Mouse (Mus musculus): ENCODE measurements around the gene Gm44511. TPM values are rescaled to one million over a fixed set of nuclear protein-coding genes. Genes with fewer than 3 reads are reported as not detected.
A peak's percentile ranks its signal among the peaks of the same experiment; 100 is the strongest.
"Not testable (repeated sequence)": the region's sequence is repeated elsewhere in the genome, so short reads cannot be mapped to it uniquely, and the experiment has no call there.

The Gm44511 gene
- polyA plus RNA-seq, 1 experiment = not detected

DNA sequence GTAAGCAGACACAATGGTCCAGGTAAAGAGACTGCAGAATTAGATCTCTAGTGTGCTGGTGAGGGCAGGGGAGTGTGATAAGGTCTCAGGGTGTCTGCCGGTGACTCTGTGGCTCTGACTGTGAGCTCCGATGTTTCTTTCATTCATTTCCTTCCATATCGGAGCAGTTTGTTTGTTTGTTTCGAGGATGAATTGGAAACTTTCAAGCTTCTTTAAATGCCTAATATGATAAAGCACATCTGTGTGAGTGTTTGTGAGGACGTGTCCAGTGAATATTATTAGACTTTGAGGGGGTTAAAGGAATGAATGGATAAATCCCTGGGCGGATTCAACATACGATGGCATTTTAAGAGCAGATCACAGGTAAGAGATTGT, 26.2 kb downstream of the Gm44511 start:
- H3K79me2 ChIP-seq (ENCODE audit: control insufficient read depth, insufficient read depth) = no peaks in the 10 kb centered on the region

DNA sequence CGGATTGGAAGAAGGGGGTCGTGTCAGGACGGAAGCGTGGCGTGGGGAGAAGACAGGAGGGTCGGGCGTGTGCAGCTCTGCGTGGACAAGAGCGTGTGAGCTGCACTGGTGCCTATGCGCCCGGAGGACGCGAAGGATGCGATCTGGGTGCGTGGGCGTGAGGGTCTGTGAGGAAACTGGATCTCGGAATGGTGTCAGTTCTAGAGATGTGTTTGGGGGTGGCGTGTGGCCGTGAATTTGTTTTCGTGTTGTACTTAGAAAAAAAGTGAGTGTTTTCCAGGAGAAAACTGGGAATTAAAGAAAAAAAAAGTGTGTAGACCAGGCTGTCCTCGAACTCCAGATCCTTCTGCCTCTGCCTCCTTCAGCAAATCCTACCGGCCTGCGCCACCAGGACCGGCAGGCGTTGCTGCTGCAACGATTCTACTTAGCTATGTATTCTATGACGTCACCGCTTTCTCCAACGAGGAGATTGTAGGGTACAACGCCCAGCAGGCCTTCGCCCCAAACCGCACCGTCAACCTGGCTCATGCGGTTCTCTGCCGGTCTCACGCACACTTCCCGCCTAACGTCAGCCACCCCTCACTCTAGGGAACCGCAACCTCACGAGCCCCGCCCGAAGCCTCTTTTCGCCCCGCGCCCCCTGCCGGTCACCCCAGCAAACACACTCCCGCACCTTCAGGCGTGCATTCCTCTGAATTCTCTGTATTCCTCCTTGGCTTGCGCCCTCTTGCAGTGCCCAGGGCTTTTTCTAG, 26.8 kb downstream of the Gm44511 start:
- H3K79me2 ChIP-seq (ENCODE audit: control insufficient read depth, insufficient read depth); H3K27me3 ChIP-seq (ENCODE audit: control insufficient read depth, insufficient read depth, insufficient read length); H3K36me3 ChIP-seq (ENCODE audit: control insufficient read depth, insufficient read depth): not testable (repeated sequence)
- Histone ChIP-seq H3K4me2 (ENCODE audit: low read depth) (peak overlapping the region; percentile 83), H3ac (ENCODE audit: control insufficient read depth, insufficient read length) (peak overlapping the region; percentile 58), H3K4me3 (peak overlapping the region; percentile 72)
- peak; percentile 21 for TF ChIP-seq POLR2AphosphoS2 (IDR thresholded peaks at IDR 0.05; ENCODE audit: insufficient read length, low read depth)

More for the DNA sequence above, 26.2 kb downstream of the Gm44511 start:
- Histone ChIP-seq H3K4me2 (ENCODE audit: low read depth) (peak overlapping the region; percentile 83), H3K27me3 (ENCODE audit: control insufficient read depth, insufficient read depth, insufficient read length) (no peaks in the 10 kb centered on the region), H3ac (ENCODE audit: control insufficient read depth, insufficient read length) (peak overlapping the region; percentile 58), H3K36me3 (ENCODE audit: control insufficient read depth, insufficient read depth) (no peaks in the 10 kb centered on the region), H3K4me3 (peak overlapping the region; percentile 72)
- no peak for TF ChIP-seq POLR2A (IDR thresholded peaks at IDR 0.05; ENCODE audit: insufficient read length, low read depth)
- TF ChIP-seq MYOG (IDR thresholded peaks at IDR 0.05; ENCODE audit: control insufficient read depth in 1 of 3, insufficient read depth in 1 of 3, insufficient read length in 2 of 3, low read depth in 2 of 3) = no peak
- TF ChIP-seq E2F4 (IDR thresholded peaks at IDR 0.05; ENCODE audit: insufficient read depth) = no peak
- no peak for TF ChIP-seq USF1 (IDR thresholded peaks at IDR 0.05; ENCODE audit: low read depth)
- TF ChIP-seq CEBPB (IDR thresholded peaks at IDR 0.05; ENCODE audit: insufficient read depth, poor library complexity, severe bottlenecking) = no peak
- TF ChIP-seq TCF3 (IDR thresholded peaks at IDR 0.05; ENCODE audit: insufficient read length, low read depth) = no peak
- TF ChIP-seq POLR2AphosphoS2 (IDR thresholded peaks at IDR 0.05; ENCODE audit: insufficient read length, low read depth) = no peak
- no peak for TF ChIP-seq SRF (IDR thresholded peaks at IDR 0.05; ENCODE audit: control insufficient read depth, insufficient read length, low read depth)

DNA sequence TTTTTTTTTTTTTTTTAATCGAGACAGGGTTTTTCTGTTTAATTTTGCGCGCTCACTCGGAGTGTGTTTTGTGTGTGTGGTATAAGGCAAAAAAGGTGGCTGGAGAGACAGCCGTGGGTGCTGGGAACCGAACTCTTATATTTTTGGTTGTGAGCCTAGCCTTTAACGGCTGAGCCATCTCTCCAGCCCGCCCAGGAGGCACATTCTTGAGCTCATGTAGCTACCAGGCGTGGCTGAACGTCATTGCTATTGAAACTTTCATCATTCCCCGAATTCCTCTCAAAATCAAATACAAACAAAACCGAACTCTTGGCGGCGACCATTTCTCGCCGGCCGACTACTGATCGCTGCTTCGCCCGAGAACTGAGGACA, 27.4 kb downstream of the Gm44511 start:
- not testable (repeated sequence) for H3K36me3 ChIP-seq (ENCODE audit: control insufficient read depth, insufficient read depth); H3K27me3 ChIP-seq (ENCODE audit: control insufficient read depth, insufficient read depth, insufficient read length); H3K79me2 ChIP-seq (ENCODE audit: control insufficient read depth, insufficient read depth)
- H3K4me3 ChIP-seq = peak overlapping the region; percentile 72
- TF ChIP-seq E2F4 (IDR thresholded peaks at IDR 0.05; ENCODE audit: insufficient read depth) = peak; percentile 40
- H3K4me2 ChIP-seq (ENCODE audit: low read depth) = peak overlapping the region; percentile 75
- peak overlapping the region; percentile 58 for H3ac ChIP-seq (ENCODE audit: control insufficient read depth, insufficient read length)

DNA sequence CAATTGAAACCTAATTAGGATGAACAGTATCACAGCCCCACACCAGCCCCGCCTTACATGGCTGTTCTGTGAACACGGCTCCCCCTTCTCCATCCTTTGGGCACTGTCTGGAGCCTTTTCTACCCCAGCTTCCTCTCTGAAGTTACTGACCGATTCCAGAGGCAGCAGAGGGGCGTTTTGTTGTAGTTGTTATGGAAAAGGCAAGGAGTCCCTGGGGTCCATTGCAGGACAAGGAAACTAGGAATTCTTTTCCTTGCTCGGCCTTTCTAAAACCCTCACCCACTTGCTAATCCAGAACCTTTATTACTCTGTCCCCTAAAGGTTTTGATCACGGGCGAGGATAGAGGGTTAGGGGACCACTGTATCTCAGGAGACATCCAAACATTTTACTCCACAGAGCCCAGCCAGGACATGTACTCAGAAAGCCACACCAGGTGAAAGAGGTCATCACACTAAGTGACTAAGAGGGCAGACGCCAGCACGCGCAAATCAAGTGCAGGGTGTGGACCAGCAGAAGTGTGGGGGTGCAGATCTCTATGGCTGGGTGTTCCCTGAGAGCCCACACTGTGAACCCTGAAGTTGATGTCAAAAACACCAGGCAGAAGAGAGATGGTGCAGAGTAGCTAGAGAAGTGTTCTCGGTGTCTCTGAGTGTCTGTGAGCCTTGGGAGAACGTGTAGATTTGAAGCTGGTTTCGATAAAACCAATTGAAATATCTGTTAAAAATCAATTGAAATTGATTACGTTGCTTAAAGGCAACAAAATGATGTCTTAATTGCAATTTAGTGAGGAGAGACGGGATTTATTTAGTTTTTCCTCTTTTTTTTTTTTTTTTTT, 28.0 kb downstream of the Gm44511 start:
- Histone ChIP-seq H3K79me2 (ENCODE audit: control insufficient read depth, insufficient read depth) (no peaks in the 10 kb centered on the region), H3K4me3 (peak overlapping the region; percentile 72)

DNA sequence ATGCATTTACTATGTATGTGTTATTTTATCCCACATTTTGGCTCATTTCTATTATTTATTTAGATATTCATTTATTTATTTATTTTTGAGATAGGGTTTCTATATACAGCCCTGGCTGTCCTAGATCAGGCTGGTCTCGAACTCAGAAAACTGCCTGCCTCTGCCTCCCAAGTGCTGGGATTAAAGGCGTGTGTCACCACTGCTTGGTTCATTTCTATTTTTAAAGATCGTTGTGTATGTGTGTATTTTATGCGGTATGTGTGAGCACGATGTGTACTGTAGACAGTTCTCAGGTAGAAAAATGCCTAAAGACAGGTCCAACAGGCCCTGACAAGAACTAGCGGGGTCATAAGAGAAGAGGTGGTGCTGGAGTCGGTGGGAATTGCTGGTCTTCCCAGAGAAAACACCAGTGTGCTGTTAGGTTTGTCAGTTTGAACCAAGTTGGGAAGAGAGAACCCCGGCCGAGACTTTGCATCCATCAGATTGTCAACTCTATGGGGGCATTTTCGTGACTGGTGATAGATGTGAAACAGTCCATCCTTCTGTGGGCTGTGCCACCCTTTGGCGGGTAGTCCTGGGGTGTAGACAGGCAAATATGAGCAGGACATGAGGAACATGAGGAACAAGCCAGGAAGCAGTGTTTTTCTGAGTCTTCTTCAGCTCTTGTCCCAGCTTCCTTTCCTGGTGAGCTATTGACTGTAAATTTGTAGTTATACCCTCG, 28.8 kb downstream of the Gm44511 start:
- Histone ChIP-seq H3ac (ENCODE audit: control insufficient read depth, insufficient read length) (no peak overlapping the region), H3K79me2 (ENCODE audit: control insufficient read depth, insufficient read depth) (no peaks in the 10 kb centered on the region), H3K27me3 (ENCODE audit: control insufficient read depth, insufficient read depth, insufficient read length) (no peaks in the 10 kb centered on the region), H3K4me3 (no peak overlapping the region), H3K4me2 (ENCODE audit: low read depth) (no peak overlapping the region), H3K36me3 (ENCODE audit: control insufficient read depth, insufficient read depth) (no peaks in the 10 kb centered on the region)
- no peak for TF ChIP-seq POLR2A (IDR thresholded peaks at IDR 0.05; ENCODE audit: insufficient read length, low read depth)
- TF ChIP-seq REST (IDR thresholded peaks at IDR 0.05; ENCODE audit: insufficient read depth, insufficient read length) = no peak

More for the DNA sequence above, 28.0 kb downstream of the Gm44511 start:
- H3K27me3 ChIP-seq (ENCODE audit: control insufficient read depth, insufficient read depth, insufficient read length) = no peaks in the 10 kb centered on the region
- H3K36me3 ChIP-seq (ENCODE audit: control insufficient read depth, insufficient read depth) = no peaks in the 10 kb centered on the region
- TF ChIP-seq MAX (IDR thresholded peaks at IDR 0.05; ENCODE audit: low read depth) (no peak), MYOG (IDR thresholded peaks at IDR 0.05; ENCODE audit: control insufficient read depth in 1 of 3, insufficient read depth in 1 of 3, insufficient read length in 2 of 3, low read depth in 2 of 3) (no peak), E2F4 (IDR thresholded peaks at IDR 0.05; ENCODE audit: insufficient read depth) (no peak), POLR2A (IDR thresholded peaks at IDR 0.05; ENCODE audit: insufficient read length, low read depth) (no peak), REST (IDR thresholded peaks at IDR 0.05; ENCODE audit: insufficient read depth, insufficient read length) (no peak), MYOD1 (IDR thresholded peaks at IDR 0.05; ENCODE audit: control insufficient read depth in 1 of 3, insufficient read length in 2 of 3, low read depth in 2 of 3) (no peak), USF1 (IDR thresholded peaks at IDR 0.05; ENCODE audit: low read depth) (no peak), TCF3 (IDR thresholded peaks at IDR 0.05; ENCODE audit: insufficient read length, low read depth) (no peak), SRF (IDR thresholded peaks at IDR 0.05; ENCODE audit: control insufficient read depth, insufficient read length, low read depth) (no peak), TCF12 (IDR thresholded peaks at IDR 0.05; ENCODE audit: insufficient read depth, poor library complexity, severe bottlenecking) (no peak), POLR2AphosphoS2 (IDR thresholded peaks at IDR 0.05; ENCODE audit: insufficient read length, low read depth) (no peak), CEBPB (IDR thresholded peaks at IDR 0.05; ENCODE audit: insufficient read depth, poor library complexity, severe bottlenecking) (no peak)
- peak overlapping the region; percentile 58 for H3ac ChIP-seq (ENCODE audit: control insufficient read depth, insufficient read length)
- H3K4me2 ChIP-seq (ENCODE audit: low read depth) = peak overlapping the region; percentile 75
